Mouse (Mus musculus) G1E-ER4 (cell line): ENCODE data around the gene Fam19a5. TPM values are rescaled to one million over a fixed set of nuclear protein-coding genes. Genes with fewer than 3 reads are reported as not detected.

Experiments
- GATA1 ChIP-seq: IDR thresholded peaks from one replicate; pipeline ENCODE4 v1.8.0; 2012; ENCODE audit warnings: low read length, inconsistent platforms
- polyA plus RNA-seq: library from polyadenylated mRNA; stranded (reverse); fragments of >175 nt; gene quantifications from 2 replicates; pipeline ENCODE4 v1.2.3, GENCODE M21; 2012

The Fam19a5 gene
- polyA plus RNA-seq, 1 experiment = not detected

GRCm38 (mm10) chr15:87736345-87736744, 192.2 kb downstream of the Fam19a5 start:
- no peak for TF ChIP-seq GATA1

GRCm38 (mm10) chr15:87755482-87755881, 211.4 kb downstream of the Fam19a5 start:
- TF ChIP-seq GATA1 = no peak

GRCm38 (mm10) chr15:87765876-87766275, 221.8 kb downstream of the Fam19a5 start:
- no peak for TF ChIP-seq GATA1

- no peak for TF ChIP-seq GATA1
Observed at GRCm38 (mm10) chr15:87773955-87774354, 229.9 kb downstream of the Fam19a5 start.

DNA sequence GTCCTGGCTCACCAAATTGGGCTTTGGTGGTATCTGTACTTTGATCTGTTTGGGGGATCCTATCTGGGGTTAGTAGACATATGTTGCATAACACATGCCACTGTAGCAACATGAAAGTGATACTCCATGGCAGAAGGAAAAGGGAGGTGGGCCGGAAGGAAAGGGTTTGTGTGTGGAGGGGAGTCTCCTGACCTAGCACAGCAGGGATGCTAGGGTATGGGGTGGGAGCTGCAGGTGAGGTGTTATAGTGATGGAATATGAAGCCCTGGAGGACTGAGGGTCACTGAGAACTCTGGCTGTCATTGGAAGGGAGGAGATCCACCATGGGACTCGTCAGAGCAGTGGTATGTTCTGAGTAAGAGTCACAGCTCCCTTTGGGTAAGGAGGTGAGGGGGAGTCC, 239.2 kb downstream of the Fam19a5 start:
- TF ChIP-seq GATA1 = no peak

- no peak for TF ChIP-seq GATA1
Observed at GRCm38 (mm10) chr15:87789671-87790070, 245.6 kb downstream of the Fam19a5 start.

DNA sequence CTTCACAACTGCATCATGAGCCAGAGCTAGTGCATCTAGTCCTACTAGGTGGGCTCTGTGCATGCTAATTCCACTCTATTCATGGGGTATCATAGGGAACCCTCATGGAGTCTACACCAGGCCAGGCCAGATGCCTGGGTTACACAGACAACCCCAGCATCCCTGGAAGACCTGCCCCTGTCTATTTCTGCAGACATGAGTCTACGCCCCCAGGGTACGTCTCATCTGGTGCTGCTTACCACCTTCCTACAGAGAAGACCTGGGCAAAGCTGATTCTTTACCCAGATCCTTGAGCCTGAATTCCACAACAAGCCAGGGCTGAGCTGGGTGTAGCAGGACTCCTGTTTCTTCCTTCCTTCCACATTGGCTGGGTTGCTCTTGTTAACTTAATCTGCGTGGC, 249.6 kb downstream of the Fam19a5 start:
- no peak for TF ChIP-seq GATA1

DNA sequence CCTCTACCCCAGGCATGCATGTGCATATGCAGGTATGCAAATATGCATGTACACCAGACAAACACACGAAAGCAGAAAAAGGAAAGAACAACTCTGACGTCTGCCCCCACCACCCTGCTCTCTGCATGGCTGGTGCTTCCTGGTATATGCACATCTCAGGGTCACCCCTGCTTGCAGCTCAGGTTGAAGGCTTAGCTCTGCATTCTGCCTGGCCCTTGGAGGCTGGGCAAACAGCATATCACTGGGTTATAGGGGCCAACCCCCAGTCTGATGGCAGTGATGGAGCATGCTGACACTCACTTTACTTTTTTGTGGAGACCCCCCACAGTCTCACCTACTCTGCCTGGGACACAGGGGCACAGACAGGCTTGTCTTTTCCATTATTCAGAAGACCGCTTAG, 252.5 kb downstream of the Fam19a5 start:
- TF ChIP-seq GATA1 = no peak
